Mouse (Mus musculus) spleen, adult 10 weeks (tissue): ENCODE results near the gene Gm5485. TPM values are rescaled to one million over a fixed set of nuclear protein-coding genes. Genes with fewer than 3 reads are reported as not detected.

Experiments
- polyA plus RNA-seq: library from polyadenylated mRNA; stranded (reverse); fragments of 350-450 nt; fragmentation: Illumina TruSeq; extraction: RNeasy Lipid Tissue Mini Kit (QIAGEN cat#74804); gene quantifications from one replicate; pipeline ENCODE4 v1.2.3, GENCODE M21; 2015; ENCODE audit warnings: low replicate concordance; ENCODE audit not compliant: insufficient read depth

Gene Gm5485
- not detected for polyA plus RNA-seq

GRCm38 (mm10) chr16:48412246-48412645 lies at the start of gene Gm5485:
Gene Gm5485, minus strand, starts transcription at chr16:48412416.

DNA sequence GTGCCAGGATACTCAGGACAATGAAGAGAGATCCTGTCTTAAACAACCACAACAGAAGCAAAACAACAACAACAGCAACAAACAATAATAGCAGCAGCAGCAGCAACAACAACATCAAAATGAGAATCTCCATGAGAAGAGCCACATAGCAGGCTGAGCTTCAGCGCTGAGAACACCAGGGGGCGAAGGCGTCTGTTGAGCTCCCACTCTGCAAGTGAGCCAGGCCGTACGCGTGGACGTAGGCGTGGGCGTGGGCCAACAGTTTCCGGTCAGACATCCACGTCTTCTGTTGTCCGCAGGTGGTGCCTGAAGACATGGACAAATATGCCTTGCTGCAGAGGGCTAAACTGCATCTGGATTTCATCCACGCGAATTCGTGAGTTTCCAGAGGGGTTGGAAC lies 18.8 kb upstream of the Gm5485 start, which contains the start of gene Morc1:
Gene Morc1 (plus strand): TSS at position 211 of the 400 bp plus-strand sequence.

Other genes starting within 250 kb of the Gm5485 start
- not detected for gene Dppa4, start 128.7 kb downstream of the Gm5485 start, polyA plus RNA-seq
- not detected for gene Dppa2, start 108.5 kb downstream of the Gm5485 start, polyA plus RNA-seq
- 0.12 TPM for gene Morc1, start 18.8 kb upstream of the Gm5485 start, polyA plus RNA-seq